9 mouse cellular contexts compared by ENCODE assay signal in genomic region chr14:56368834-56369233, GRCm38 (mm10). TPM values are rescaled to one million over a fixed set of nuclear protein-coding genes. Genes with fewer than 3 reads are reported as not detected.
DNase-seq lines count a peak whose midpoint lies in the region; ATAC-seq lines count a peak whose summit lies in the region.
"Had no signal": no experiment of that assay in that cellular context is flagged by ENCODE, and none has a peak within 500 bp of the region (broad histone marks: within the 10 kb centered on the region; RNA-seq: fewer than 3 reads in every experiment).

No protein-coding gene starts in this region.

- H3K4me3 ChIP-seq in embryonic facial prominence, embryonic 10.5 days, result no peak overlapping the region

- WGBS in embryonic facial prominence, embryonic 10.5 days, result 54% methylated on average over 3 of the region's 3 CpGs

- no peak; the same call in 1 of the 2 replicates for ATAC-seq in erythroid progenitor cell, adult 5-6 weeks (replicated peaks; ENCODE audit: low FRiP score, poor library complexity, severe bottlenecking)

- H3K27ac ChIP-seq in embryonic facial prominence, embryonic 10.5 days (replicated peaks), result no peak overlapping the region

- H3K9me3 ChIP-seq in embryonic facial prominence, embryonic 10.5 days, result no peaks in the 10 kb centered on the region

- intact Hi-C loops in heart, postnatal 10 days (cut with DNase I), result no loop called here

- H3K4me1 ChIP-seq in embryonic facial prominence, embryonic 10.5 days, result peaks cover 12% of the 10 kb centered on the region

- H3K27me3 ChIP-seq in embryonic facial prominence, embryonic 10.5 days (replicated peaks; ENCODE audit: low read depth, poor library complexity, severe bottlenecking), result peaks cover 46% of the 10 kb centered on the region

- no peaks in the 10 kb centered on the region for H3K36me3 ChIP-seq in embryonic facial prominence, embryonic 10.5 days (replicated peaks)

- DNase-seq in heart, postnatal 10 days, result peak; percentile 4 to 46
- DNase-seq in heart, adult 11 months, result no peak
- peak; percentile 11 for DNase-seq in spleen, adult 12 weeks (ENCODE audit: low spot score)
- DNase-seq in spleen, postnatal 36 days (ENCODE audit: low spot score in 2 of 2), result no peak
- peak; percentile 38 for DNase-seq in embryonic facial prominence, embryonic 10.5 days (ENCODE audit: low spot score)
- DNase-seq in thymus, postnatal 14 days, result peak; percentile 48
- DNase-seq in Muller cell, postnatal 12 days (ENCODE audit: inconsistent ontology term), result no peak

RNA-seq across cellular contexts. Expression of gene Atp12a, which starts 4.0 kb away (rescaled TPM):
- not detected for total RNA-seq in heart, postnatal 10 days (2021)
- polyA plus RNA-seq in embryonic facial prominence, embryonic 10.5 days (2016; fragmentation: Nextera tagmentation; extraction: Ambion mirVana), result 0.05 TPM in 1 of 2 replicates, not detected in the other
- total RNA-seq in erythroid progenitor cell, adult 5-6 weeks (2015; ENCODE audit: low replicate concordance), result not detected in 2 replicates
- total RNA-seq in erythroid progenitor cell, adult 5-6 weeks (2017; ENCODE audit: low replicate concordance), result not detected in 2 replicates
- polyA plus RNA-seq: neural tube, embryonic 11.5 days had no signal

RNA-seq across cellular contexts. Expression of gene Rnf17, which starts 33.5 kb away (rescaled TPM):
- 1 to 10 TPM in 1 of 2 experiments, under 1 TPM in 1; 0.82 to 1.0 TPM for total RNA-seq in heart, postnatal 10 days (2021)
- polyA plus RNA-seq in embryonic facial prominence, embryonic 10.5 days (2016; fragmentation: Nextera tagmentation; extraction: Ambion mirVana), result 2.2 and 2.7 TPM in 2 replicates
- 3.6 TPM in 1 of 2 replicates, not detected in the other for total RNA-seq in erythroid progenitor cell, adult 5-6 weeks (2015; ENCODE audit: low replicate concordance)
- total RNA-seq in erythroid progenitor cell, adult 5-6 weeks (2017; ENCODE audit: low replicate concordance), result 0.91 TPM in 1 of 2 replicates, not detected in the other

Comparison
In these comparisons a context has a peak if more than half of its experiments do, and no peak if none do; other contexts are left out.
1. DNase-seq: peak in heart, postnatal 10 days (2 of 2), spleen, adult 12 weeks (single experiment), embryonic facial prominence, embryonic 10.5 days (single experiment) and thymus, postnatal 14 days (single experiment); none in heart, adult 11 months (single experiment), spleen, postnatal 36 days (0 of 2) and Muller cell, postnatal 12 days (single experiment).